Mouse (Mus musculus): ENCODE data around the gene Gucy2d. TPM values are rescaled to one million over a fixed set of nuclear protein-coding genes. Genes with fewer than 3 reads are reported as not detected.

Gucy2d gene
- polyA plus RNA-seq, 1 experiment from 2014 or later, result not detected

- Histone ChIP-seq H3K27me3 (no peaks in the 10 kb centered on the region), H3K4me2 (replicated peaks) (no peak overlapping the region), H3K9ac (0 out of 2 replicates have a peak overlapping the region, but pooled peaks have one; percentile 32), H3K9me3 (no peaks in the 10 kb centered on the region), H3K4me3 (no peak overlapping the region), H3K36me3 (no peaks in the 10 kb centered on the region), H3K4me1 (peaks cover 43% of the 10 kb centered on the region), H3K27ac (no peak overlapping the region; the same call in 1 of the 2 replicates)
- WGBS, result 35% methylated on average over 5 of the region's 5 CpGs
- ATAC-seq (ENCODE audit: low FRiP score, low read depth), result no peak; the same call in 1 of the 2 replicates
Measured at GRCm38 (mm10) chr7:98419366-98419765, 20.9 kb upstream of the Gucy2d start.

GRCm38 (mm10) chr7:98423546-98423945 lies 16.7 kb upstream of the Gucy2d start:
- Histone ChIP-seq H3K4me1 (peaks cover 16% of the 10 kb centered on the region), H3K9me3 (no peaks in the 10 kb centered on the region), H3K4me2 (replicated peaks) (no peak overlapping the region), H3K27me3 (no peaks in the 10 kb centered on the region), H3K9ac (no peak overlapping the region), H3K36me3 (no peaks in the 10 kb centered on the region), H3K4me3 (no peak overlapping the region), H3K27ac (no peak overlapping the region)
- no peak for ATAC-seq (ENCODE audit: low FRiP score, low read depth)
- 65% methylated on average over 11 of the region's 11 CpGs for WGBS

GRCm38 (mm10) chr7:98424396-98424795 lies 15.8 kb upstream of the Gucy2d start:
- Histone ChIP-seq H3K9ac (no peak overlapping the region), H3K4me1 (peaks cover 11% of the 10 kb centered on the region), H3K9me3 (no peaks in the 10 kb centered on the region), H3K36me3 (no peaks in the 10 kb centered on the region), H3K4me2 (replicated peaks) (no peak overlapping the region), H3K27me3 (no peaks in the 10 kb centered on the region), H3K4me3 (no peak overlapping the region), H3K27ac (no peak overlapping the region)
- peak; percentile 44; the same call in 1 of the 2 replicates for ATAC-seq (ENCODE audit: low FRiP score, low read depth)
- 37% methylated on average over 6 of the region's 6 CpGs for WGBS

- Histone ChIP-seq H3K4me3 (no peak overlapping the region), H3K36me3 (no peaks in the 10 kb centered on the region), H3K27me3 (no peaks in the 10 kb centered on the region), H3K9me3 (no peaks in the 10 kb centered on the region), H3K4me2 (replicated peaks) (no peak overlapping the region), H3K27ac (no peak overlapping the region), H3K9ac (no peak overlapping the region), H3K4me1 (peaks cover 7% of the 10 kb centered on the region; the same call in 1 of the 2 replicates)
- ATAC-seq (ENCODE audit: low FRiP score, low read depth), result no peak
- WGBS, result 84% methylated on average over 3 of the region's 3 CpGs
Measured at GRCm38 (mm10) chr7:98425551-98425950, 14.7 kb upstream of the Gucy2d start.

GRCm38 (mm10) chr7:98426641-98427040 lies 13.6 kb upstream of the Gucy2d start:
- no peak overlapping the region for H3K4me3 ChIP-seq
- H3K4me1 ChIP-seq, result peaks cover 9% of the 10 kb centered on the region; the same call in 1 of the 2 replicates
- no peaks in the 10 kb centered on the region for H3K9me3 ChIP-seq
- 82% methylated on average over 5 of the region's 5 CpGs for WGBS
- H3K9ac ChIP-seq, result no peak overlapping the region
- H3K27me3 ChIP-seq, result no peaks in the 10 kb centered on the region
- H3K4me2 ChIP-seq (replicated peaks), result no peak overlapping the region
- no peak for ATAC-seq (ENCODE audit: low FRiP score, low read depth)
- H3K36me3 ChIP-seq, result no peaks in the 10 kb centered on the region
- H3K27ac ChIP-seq, result no peak overlapping the region

GRCm38 (mm10) chr7:98427115-98427835 lies 12.9 kb upstream of the Gucy2d start:
- no peaks in the 10 kb centered on the region for H3K36me3 ChIP-seq
- H3K27ac ChIP-seq, result no peak overlapping the region
- no peaks in the 10 kb centered on the region for H3K9me3 ChIP-seq
- 72% methylated on average over 11 of the region's 11 CpGs for WGBS
- no peak overlapping the region for H3K4me3 ChIP-seq
- H3K4me1 ChIP-seq, result peaks cover 9% of the 10 kb centered on the region; the same call in 1 of the 2 replicates
- no peak for ATAC-seq (ENCODE audit: low FRiP score, low read depth)
- no peak overlapping the region for H3K9ac ChIP-seq
- H3K27me3 ChIP-seq, result no peaks in the 10 kb centered on the region
- H3K4me2 ChIP-seq (replicated peaks), result no peak overlapping the region

GRCm38 (mm10) chr7:98429579-98429978 lies 10.6 kb upstream of the Gucy2d start:
- ATAC-seq (ENCODE audit: low FRiP score, low read depth), result no peak
- 94% methylated on average over 3 of the region's 3 CpGs for WGBS
- H3K9ac ChIP-seq, result no peak overlapping the region
- H3K9me3 ChIP-seq, result no peaks in the 10 kb centered on the region
- H3K4me1 ChIP-seq, result 0 out of 2 replicates have a peak, but pooled peaks cover 4% of the 10 kb centered on the region
- no peaks in the 10 kb centered on the region for H3K27me3 ChIP-seq
- H3K4me3 ChIP-seq, result no peak overlapping the region
- no peak overlapping the region for H3K27ac ChIP-seq
- no peak overlapping the region for H3K4me2 ChIP-seq (replicated peaks)
- H3K36me3 ChIP-seq, result no peaks in the 10 kb centered on the region

- Histone ChIP-seq H3K4me3 (no peak overlapping the region), H3K9ac (0 out of 2 replicates have a peak overlapping the region, but pooled peaks have one; percentile 31), H3K9me3 (no peaks in the 10 kb centered on the region), H3K4me2 (replicated peaks) (no peak overlapping the region), H3K27ac (no peak overlapping the region), H3K36me3 (no peaks in the 10 kb centered on the region), H3K4me1 (0 out of 2 replicates have a peak, but pooled peaks cover 4% of the 10 kb centered on the region), H3K27me3 (no peaks in the 10 kb centered on the region)
- WGBS, result 28% methylated on average over 3 of the region's 3 CpGs
- peak; percentile 80; the same call in 1 of the 2 replicates for ATAC-seq (ENCODE audit: low FRiP score, low read depth)
Measured at GRCm38 (mm10) chr7:98430785-98431184, 9.4 kb upstream of the Gucy2d start.

GRCm38 (mm10) chr7:98437629-98438028 lies 2.6 kb upstream of the Gucy2d start:
- Histone ChIP-seq H3K27me3 (peaks cover 5% of the 10 kb centered on the region; the same call in 1 of the 2 replicates), H3K4me3 (no peak overlapping the region), H3K4me1 (no peaks in the 10 kb centered on the region), H3K4me2 (replicated peaks) (no peak overlapping the region), H3K9ac (no peak overlapping the region), H3K27ac (no peak overlapping the region), H3K36me3 (no peaks in the 10 kb centered on the region), H3K9me3 (no peaks in the 10 kb centered on the region)
- WGBS, result 37% methylated on average over 9 of the region's 9 CpGs
- no peak for ATAC-seq (ENCODE audit: low FRiP score, low read depth)

- H3K4me1 ChIP-seq, result no peaks in the 10 kb centered on the region
- no peak overlapping the region for H3K27ac ChIP-seq
- no peak for ATAC-seq (ENCODE audit: low FRiP score, low read depth)
- no peak overlapping the region for H3K4me3 ChIP-seq
- no peak overlapping the region for H3K4me2 ChIP-seq (replicated peaks)
- H3K27me3 ChIP-seq, result no peaks in the 10 kb centered on the region
- H3K36me3 ChIP-seq, result no peaks in the 10 kb centered on the region
- no peak overlapping the region for H3K9ac ChIP-seq
- WGBS, result 66% methylated on average over 3 of the region's 3 CpGs
- H3K9me3 ChIP-seq, result no peaks in the 10 kb centered on the region
Measured at GRCm38 (mm10) chr7:98446873-98447272, 6.7 kb downstream of the Gucy2d start.

GRCm38 (mm10) chr7:98447585-98448308 lies 7.5 kb downstream of the Gucy2d start:
- Histone ChIP-seq H3K27ac (no peak overlapping the region), H3K9ac (no peak overlapping the region), H3K4me2 (replicated peaks) (no peak overlapping the region), H3K9me3 (no peaks in the 10 kb centered on the region), H3K4me1 (no peaks in the 10 kb centered on the region), H3K36me3 (no peaks in the 10 kb centered on the region), H3K4me3 (no peak overlapping the region), H3K27me3 (no peaks in the 10 kb centered on the region)
- 58% methylated on average over 11 of the region's 11 CpGs for whole genome bisulfite sequencing
- no peak for ATAC-seq (ENCODE audit: low FRiP score, low read depth)

- Histone ChIP-seq H3K4me3 (no peak overlapping the region), H3K27me3 (no peaks in the 10 kb centered on the region), H3K4me2 (replicated peaks) (no peak overlapping the region), H3K4me1 (no peaks in the 10 kb centered on the region), H3K9ac (no peak overlapping the region), H3K27ac (no peak overlapping the region), H3K9me3 (no peaks in the 10 kb centered on the region), H3K36me3 (no peaks in the 10 kb centered on the region)
- ATAC-seq (ENCODE audit: low FRiP score, low read depth), result no peak
- WGBS, result 88% methylated on average over 5 of the region's 5 CpGs
Measured at GRCm38 (mm10) chr7:98448309-98448630, 8.1 kb downstream of the Gucy2d start.

Data from limb, embryonic 13.5 days (tissue).